Mouse (Mus musculus) brain, embryonic 14.5 days (tissue): ENCODE measurements at regions not wholly inside any gene's neighbourhood (a gene's known extent, or its start where the extent isn't known, plus 50 kb on each side); places are given as distances from the start of the nearest gene placed in this dataset.
"Not testable (repeated sequence)": the region's sequence is repeated elsewhere in the genome, so short reads cannot be mapped to it uniquely, and the experiment has no call there.

Experiments used
- CTCF ChIP-seq: fragments of 200-500 bp; IDR thresholded peaks from 2 replicates; pipeline ENCODE4 v1.5.1; 2012; ENCODE audit warnings: inconsistent platforms, mild to moderate bottlenecking, moderate library complexity, borderline replicate concordance; ENCODE audit not compliant: insufficient read depth, insufficient read length; ENCODE audit errors: extremely low read depth
- POLR2A ChIP-seq: fragments of 200-500 bp; IDR thresholded peaks from 2 replicates; pipeline ENCODE4 v1.6.1; 2012; ENCODE audit warnings: mild to moderate bottlenecking, inconsistent platforms, borderline replicate concordance; ENCODE audit not compliant: poor library complexity, insufficient read depth, insufficient read length, severe bottlenecking; ENCODE audit errors: extremely low read depth

DNA sequence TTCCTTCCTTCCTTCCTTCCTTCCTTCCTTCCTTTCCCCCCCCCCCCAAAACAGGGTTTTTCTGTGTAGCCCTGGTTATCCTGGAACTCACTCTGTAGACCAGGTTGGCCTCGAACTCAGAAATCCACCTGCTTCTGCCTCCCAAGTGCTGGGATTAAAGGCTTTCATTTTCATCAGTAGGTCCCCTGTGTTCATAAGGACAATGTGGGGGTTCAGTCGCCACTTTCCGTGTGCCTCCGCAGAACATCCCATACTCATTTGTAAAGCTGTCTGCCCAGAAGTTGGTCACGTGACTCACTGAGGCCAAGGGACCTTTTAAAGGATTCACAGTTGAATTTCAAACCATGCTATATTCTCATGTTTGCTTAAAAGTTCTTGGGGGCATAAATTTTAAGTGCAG, 79.5 kb upstream of the Gm5148 start:
- TF ChIP-seq POLR2A, CTCF: not testable (repeated sequence)
